Mouse (Mus musculus): ENCODE results near the gene Chka. TPM values are rescaled to one million over a fixed set of nuclear protein-coding genes. Genes with fewer than 3 reads are reported as not detected.

Gene Chka
- polyA plus RNA-seq, 1 experiment = 35.5 TPM

DNA sequence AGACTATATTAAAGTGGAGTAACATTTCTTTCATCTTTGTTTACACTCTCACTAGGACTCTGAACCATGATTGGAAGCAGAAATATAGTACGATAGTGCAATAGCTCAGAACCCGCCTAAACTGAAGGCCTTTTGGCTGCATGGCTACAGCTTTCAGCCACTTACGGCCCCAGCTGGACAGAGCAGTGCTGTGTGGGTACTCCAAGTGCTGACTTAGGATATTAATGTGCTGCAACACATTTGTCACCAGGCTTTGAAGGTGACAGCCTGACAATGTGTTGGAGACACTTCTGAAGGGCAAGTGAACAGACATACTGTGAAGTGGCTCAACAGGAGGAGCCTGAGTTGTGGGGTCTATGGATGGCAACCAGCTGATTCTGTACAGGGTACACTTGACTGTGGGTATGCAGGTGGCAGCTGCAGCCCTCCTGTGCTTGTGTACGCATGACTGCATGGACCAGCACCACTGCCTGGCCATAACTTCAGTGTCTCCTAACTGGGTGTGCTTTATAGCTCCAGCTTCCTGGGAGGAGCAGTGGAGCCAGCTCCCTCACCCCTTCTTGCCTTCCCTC, 42.1 kb downstream of the Chka start:
- Histone ChIP-seq H3K36me3 (ENCODE audit: control insufficient read depth, insufficient read depth) (peaks cover 84% of the 10 kb centered on the region), H3K4me2 (ENCODE audit: low read depth) (no peak overlapping the region), H3K27me3 (ENCODE audit: control insufficient read depth, insufficient read depth, insufficient read length) (no peaks in the 10 kb centered on the region), H3K79me2 (ENCODE audit: control insufficient read depth, insufficient read depth) (no peaks in the 10 kb centered on the region), H3K4me3 (no peak overlapping the region), H3ac (ENCODE audit: control insufficient read depth, insufficient read length) (no peak overlapping the region)
- TF ChIP-seq POLR2AphosphoS2 (IDR thresholded peaks at IDR 0.05; ENCODE audit: insufficient read length, low read depth) (peak; percentile 95), SRF (IDR thresholded peaks at IDR 0.05; ENCODE audit: control insufficient read depth, insufficient read length, low read depth) (no peak)

DNA sequence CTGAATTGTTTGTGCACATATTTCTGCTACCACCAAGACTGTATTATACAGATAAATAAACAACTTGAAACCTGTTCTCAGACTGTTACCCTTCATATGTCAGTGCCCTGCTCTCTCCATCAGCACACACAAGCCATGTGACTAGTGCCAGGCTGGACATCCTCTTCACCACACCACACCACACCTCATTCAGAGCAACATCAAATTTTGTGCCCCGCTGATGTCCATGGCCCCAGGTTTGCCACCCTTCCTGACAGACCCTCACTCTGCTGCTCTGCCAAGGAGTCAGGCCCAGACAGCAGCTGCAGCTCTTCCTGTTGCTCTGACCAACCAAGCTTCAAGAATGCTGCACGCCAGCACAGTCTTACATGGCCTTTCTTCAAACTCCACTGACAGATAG, 42.7 kb downstream of the Chka start:
- H3K36me3 ChIP-seq (ENCODE audit: control insufficient read depth, insufficient read depth) = peaks cover 84% of the 10 kb centered on the region
- H3K79me2 ChIP-seq (ENCODE audit: control insufficient read depth, insufficient read depth) = no peaks in the 10 kb centered on the region
- TF ChIP-seq POLR2A (IDR thresholded peaks at IDR 0.05; ENCODE audit: insufficient read length, low read depth) = peak; percentile 32
- TF ChIP-seq MYOD1 (IDR thresholded peaks at IDR 0.05; ENCODE audit: control insufficient read depth in 1 of 3, insufficient read length in 2 of 3, low read depth in 2 of 3) = no peak
- TF ChIP-seq E2F4 (IDR thresholded peaks at IDR 0.05; ENCODE audit: insufficient read depth) = no peak
- peak; percentile 75 for TF ChIP-seq POLR2AphosphoS2 (IDR thresholded peaks at IDR 0.05; ENCODE audit: insufficient read length, low read depth)
- no peak for TF ChIP-seq TCF3 (IDR thresholded peaks at IDR 0.05; ENCODE audit: insufficient read length, low read depth)
- TF ChIP-seq SRF (IDR thresholded peaks at IDR 0.05; ENCODE audit: control insufficient read depth, insufficient read length, low read depth) = no peak
- no peaks in the 10 kb centered on the region for H3K27me3 ChIP-seq (ENCODE audit: control insufficient read depth, insufficient read depth, insufficient read length)
- H3ac ChIP-seq (ENCODE audit: control insufficient read depth, insufficient read length) = no peak overlapping the region
- H3K4me2 ChIP-seq (ENCODE audit: low read depth) = no peak overlapping the region
- H3K4me3 ChIP-seq = no peak overlapping the region

DNA sequence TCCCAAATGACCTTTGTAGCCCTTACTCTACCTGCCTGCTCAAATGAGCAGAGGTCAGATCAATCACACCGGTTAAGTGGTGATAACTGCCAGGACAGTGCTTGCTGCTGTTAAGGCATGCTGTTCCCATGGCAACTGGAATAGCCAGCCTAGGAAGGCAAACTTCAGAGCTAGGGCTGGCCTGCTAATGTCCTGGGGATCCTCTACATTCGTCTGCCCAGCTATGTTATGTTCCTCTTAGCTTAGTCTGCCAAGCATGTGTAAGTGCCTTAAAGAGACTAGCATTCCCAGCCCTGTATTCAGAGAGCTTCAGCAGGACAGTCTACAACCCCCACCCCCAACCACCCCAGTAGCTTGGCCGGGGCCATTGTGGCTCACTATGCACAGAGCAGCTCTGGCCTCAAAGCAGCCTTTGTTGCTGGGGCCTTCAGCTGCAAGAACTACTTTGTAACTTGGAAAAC, 43.6 kb downstream of the Chka start:
- TF ChIP-seq POLR2AphosphoS2 (IDR thresholded peaks at IDR 0.05; ENCODE audit: insufficient read length, low read depth) (peak; percentile 71), USF1 (IDR thresholded peaks at IDR 0.05; ENCODE audit: low read depth) (no peak), MAX (IDR thresholded peaks at IDR 0.05; ENCODE audit: low read depth) (no peak)
- Histone ChIP-seq H3ac (ENCODE audit: control insufficient read depth, insufficient read length) (no peak overlapping the region), H3K4me2 (ENCODE audit: low read depth) (no peak overlapping the region), H3K36me3 (ENCODE audit: control insufficient read depth, insufficient read depth) (peaks cover 84% of the 10 kb centered on the region), H3K79me2 (ENCODE audit: control insufficient read depth, insufficient read depth) (no peaks in the 10 kb centered on the region), H3K4me3 (no peak overlapping the region), H3K27me3 (ENCODE audit: control insufficient read depth, insufficient read depth, insufficient read length) (no peaks in the 10 kb centered on the region)

DNA sequence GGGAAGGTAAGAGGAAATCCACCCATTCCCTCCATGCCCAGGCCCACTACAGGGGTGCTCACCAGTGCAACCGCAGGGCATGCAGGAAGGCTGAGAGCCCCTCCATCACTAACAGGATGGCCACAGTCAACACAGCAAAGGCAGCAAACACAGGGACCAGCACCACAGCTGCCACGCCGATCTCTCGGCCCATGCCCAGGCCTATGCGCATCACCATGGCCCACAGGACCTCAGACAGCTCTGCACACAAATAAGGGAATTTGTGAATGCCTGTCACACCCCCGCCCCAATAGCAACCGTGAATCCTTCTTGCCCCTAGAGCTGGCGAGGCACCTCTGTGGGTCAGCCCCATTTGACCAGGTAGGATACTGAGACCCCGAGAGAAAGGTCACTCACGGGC, 44.6 kb downstream of the Chka start:
- Histone ChIP-seq H3K27me3 (ENCODE audit: control insufficient read depth, insufficient read depth, insufficient read length) (no peaks in the 10 kb centered on the region), H3K4me3 (no peak overlapping the region), H3K79me2 (ENCODE audit: control insufficient read depth, insufficient read depth) (no peaks in the 10 kb centered on the region), H3ac (ENCODE audit: control insufficient read depth, insufficient read length) (no peak overlapping the region), H3K36me3 (ENCODE audit: control insufficient read depth, insufficient read depth) (peaks cover 77% of the 10 kb centered on the region), H3K4me2 (ENCODE audit: low read depth) (no peak overlapping the region)
- TF ChIP-seq USF1 (IDR thresholded peaks at IDR 0.05; ENCODE audit: low read depth) (no peak), MYOD1 (IDR thresholded peaks at IDR 0.05; ENCODE audit: control insufficient read depth in 1 of 3, insufficient read length in 2 of 3, low read depth in 2 of 3) (no peak), SRF (IDR thresholded peaks at IDR 0.05; ENCODE audit: control insufficient read depth, insufficient read length, low read depth) (no peak), MAX (IDR thresholded peaks at IDR 0.05; ENCODE audit: low read depth) (no peak), CEBPB (IDR thresholded peaks at IDR 0.05; ENCODE audit: insufficient read depth, poor library complexity, severe bottlenecking) (no peak), MYOG (IDR thresholded peaks at IDR 0.05; ENCODE audit: control insufficient read depth in 1 of 3, insufficient read depth in 1 of 3, insufficient read length in 2 of 3, low read depth in 2 of 3) (no peak), POLR2AphosphoS2 (IDR thresholded peaks at IDR 0.05; ENCODE audit: insufficient read length, low read depth) (peak; percentile 93), POLR2A (IDR thresholded peaks at IDR 0.05; ENCODE audit: insufficient read length, low read depth) (peak; percentile 44), E2F4 (IDR thresholded peaks at IDR 0.05; ENCODE audit: insufficient read depth) (no peak)

DNA sequence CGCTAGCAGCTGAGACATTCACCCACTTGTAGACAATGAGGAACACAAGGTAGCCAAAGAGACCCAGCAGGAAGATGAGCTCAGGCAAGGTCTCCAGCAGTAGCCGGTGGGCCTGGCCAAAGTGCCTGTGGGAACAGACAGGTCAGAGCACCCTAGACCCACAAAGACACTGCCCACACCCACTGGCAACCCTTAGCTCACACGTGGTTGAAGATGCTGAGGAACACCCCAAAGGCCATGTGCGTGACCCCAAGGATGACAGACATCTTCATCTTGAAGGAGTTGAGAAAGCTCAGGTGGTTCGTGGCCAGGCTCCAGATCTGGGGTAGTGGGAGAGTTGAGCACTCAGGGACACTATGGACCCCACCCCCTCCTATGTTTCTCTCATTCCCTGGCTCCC, 46.0 kb downstream of the Chka start:
- H3K79me2 ChIP-seq (ENCODE audit: control insufficient read depth, insufficient read depth) = peaks cover under 1% of the 10 kb centered on the region
- TF ChIP-seq SRF (IDR thresholded peaks at IDR 0.05; ENCODE audit: control insufficient read depth, insufficient read length, low read depth) (no peak), MAX (IDR thresholded peaks at IDR 0.05; ENCODE audit: low read depth) (no peak), E2F4 (IDR thresholded peaks at IDR 0.05; ENCODE audit: insufficient read depth) (no peak), MYOG (IDR thresholded peaks at IDR 0.05; ENCODE audit: control insufficient read depth in 1 of 3, insufficient read depth in 1 of 3, insufficient read length in 2 of 3, low read depth in 2 of 3) (no peak), POLR2A (IDR thresholded peaks at IDR 0.05; ENCODE audit: insufficient read length, low read depth) (peak; percentile 1), MYOD1 (IDR thresholded peaks at IDR 0.05; ENCODE audit: control insufficient read depth in 1 of 3, insufficient read length in 2 of 3, low read depth in 2 of 3) (no peak), USF1 (IDR thresholded peaks at IDR 0.05; ENCODE audit: low read depth) (no peak), TCF12 (IDR thresholded peaks at IDR 0.05; ENCODE audit: insufficient read depth, poor library complexity, severe bottlenecking) (no peak), REST (IDR thresholded peaks at IDR 0.05; ENCODE audit: insufficient read depth, insufficient read length) (no peak), CEBPB (IDR thresholded peaks at IDR 0.05; ENCODE audit: insufficient read depth, poor library complexity, severe bottlenecking) (no peak), POLR2AphosphoS2 (IDR thresholded peaks at IDR 0.05; ENCODE audit: insufficient read length, low read depth) (peak; percentile 75)
- H3K4me2 ChIP-seq (ENCODE audit: low read depth) = no peak overlapping the region
- H3K27me3 ChIP-seq (ENCODE audit: control insufficient read depth, insufficient read depth, insufficient read length) = no peaks in the 10 kb centered on the region
- peaks cover 74% of the 10 kb centered on the region for H3K36me3 ChIP-seq (ENCODE audit: control insufficient read depth, insufficient read depth)
- H3ac ChIP-seq (ENCODE audit: control insufficient read depth, insufficient read length) = no peak overlapping the region
- no peak overlapping the region for H3K4me3 ChIP-seq
